Mouse (Mus musculus) limb, embryonic 13.5 days (tissue): ENCODE measurements at regions not wholly inside any gene's neighbourhood (a gene's known extent, or its start where the extent isn't known, plus 50 kb on each side); places are given as distances from the start of the nearest gene placed in this dataset.

Experiments
- ATAC-seq: fragments of 200-750 bp; cut with Nextera tagmentation; 2 replicates; pipeline ENCODE4 v1.8.0; 2017; ENCODE audit warnings: low read depth, moderate number of reproducible peaks, moderate TSS enrichment; ENCODE audit not compliant: low FRiP score
- H3K27ac ChIP-seq: fragments of 300-500 bp; sonication (generic); 2 replicates; pipeline ENCODE4 v1.5.1; 2015; ENCODE audit warnings: inconsistent platforms, mild to moderate bottlenecking, moderate library complexity
- H3K27me3 ChIP-seq: fragments of 300-500 bp; sonication (generic); 2 replicates; pipeline ENCODE4 v1.6.1; 2015; ENCODE audit warnings: mild to moderate bottlenecking, inconsistent platforms
- H3K36me3 ChIP-seq: fragments of 300-500 bp; sonication (generic); 2 replicates; pipeline ENCODE4 v1.6.1; 2015; ENCODE audit warnings: inconsistent platforms, mild to moderate bottlenecking, moderate library complexity
- H3K4me1 ChIP-seq: fragments of 300-500 bp; sonication (generic); 2 replicates; pipeline ENCODE4 v1.6.1; 2015; ENCODE audit warnings: inconsistent platforms
- H3K4me2 ChIP-seq: fragments of 300-500 bp; sonication (generic); replicated peaks from 2 replicates; pipeline ENCODE4 v1.6.1; 2015; ENCODE audit warnings: inconsistent platforms, mild to moderate bottlenecking, moderate library complexity
- H3K4me3 ChIP-seq: fragments of 300-500 bp; sonication (generic); 2 replicates; pipeline ENCODE4 v1.5.1; 2015; ENCODE audit warnings: moderate library complexity, mild to moderate bottlenecking, inconsistent platforms
- H3K9ac ChIP-seq: fragments of 300-500 bp; sonication (generic); 2 replicates; pipeline ENCODE4 v1.6.1; 2015; ENCODE audit warnings: mild to moderate bottlenecking, inconsistent platforms
- H3K9me3 ChIP-seq: fragments of 300-500 bp; sonication (generic); 2 replicates; pipeline ENCODE4 v1.6.1; 2016; ENCODE audit warnings: inconsistent platforms
- WGBS: fragments of 180-500 bp; shearing (Covaris S2); methylation state at CpG from one replicate; pipeline ENCODE4 v1.1.7; 2015; 5-methylcytosine and 5-hydroxymethylcytosine counted together

GRCm38 (mm10) chr12:107596236-107596635, 107.8 kb downstream of the 3110018I06Rik start:
- Histone ChIP-seq H3K9me3 (no peaks in the 10 kb centered on the region), H3K9ac (no peak overlapping the region), H3K27me3 (no peaks in the 10 kb centered on the region), H3K4me1 (no peaks in the 10 kb centered on the region), H3K36me3 (no peaks in the 10 kb centered on the region), H3K27ac (no peak overlapping the region), H3K4me3 (no peak overlapping the region), H3K4me2 (no peak overlapping the region)
- no peak for ATAC-seq

GRCm38 (mm10) chr12:107600576-107600975, 112.1 kb downstream of the 3110018I06Rik start:
- ATAC-seq: no peak
- Histone ChIP-seq H3K27me3 (no peaks in the 10 kb centered on the region), H3K4me2 (no peak overlapping the region), H3K27ac (no peak overlapping the region), H3K4me3 (no peak overlapping the region), H3K9ac (no peak overlapping the region), H3K4me1 (no peaks in the 10 kb centered on the region), H3K36me3 (no peaks in the 10 kb centered on the region), H3K9me3 (no peaks in the 10 kb centered on the region)
- WGBS: 93% methylated on average over 5 of the region's 5 CpGs

- ATAC-seq: no peak
- no peak overlapping the region for H3K27ac ChIP-seq
- H3K27me3 ChIP-seq: no peaks in the 10 kb centered on the region
- H3K4me3 ChIP-seq: no peak overlapping the region
- peaks cover 4% of the 10 kb centered on the region; the same call in 1 of the 2 replicates for H3K9me3 ChIP-seq
- no peak overlapping the region for H3K4me2 ChIP-seq
- H3K36me3 ChIP-seq: no peaks in the 10 kb centered on the region
- no peak overlapping the region for H3K9ac ChIP-seq
- H3K4me1 ChIP-seq: 0 out of 2 replicates have a peak, but pooled peaks cover 3% of the 10 kb centered on the region
- WGBS: 77% methylated on average over 6 of the region's 6 CpGs
Observed at GRCm38 (mm10) chr12:107608966-107609365, 120.5 kb downstream of the 3110018I06Rik start.

GRCm38 (mm10) chr12:107609986-107610385, 121.6 kb downstream of the 3110018I06Rik start:
- Histone ChIP-seq H3K9me3 (peaks cover 4% of the 10 kb centered on the region; the same call in 1 of the 2 replicates), H3K4me2 (no peak overlapping the region), H3K4me1 (0 out of 2 replicates have a peak, but pooled peaks cover 3% of the 10 kb centered on the region), H3K27me3 (no peaks in the 10 kb centered on the region), H3K9ac (no peak overlapping the region), H3K4me3 (no peak overlapping the region), H3K27ac (no peak overlapping the region), H3K36me3 (no peaks in the 10 kb centered on the region)
- ATAC-seq: no peak
- 73% methylated on average over 4 of the region's 4 CpGs for WGBS

- Histone ChIP-seq H3K27ac (no peak overlapping the region), H3K36me3 (no peaks in the 10 kb centered on the region), H3K4me3 (no peak overlapping the region), H3K4me2 (no peak overlapping the region), H3K4me1 (no peaks in the 10 kb centered on the region), H3K9ac (no peak overlapping the region), H3K9me3 (no peaks in the 10 kb centered on the region), H3K27me3 (peaks cover 6% of the 10 kb centered on the region; the same call in 1 of the 2 replicates)
- ATAC-seq: no peak
- WGBS: 78% methylated on average over 16 of the region's 16 CpGs
Observed at GRCm38 (mm10) chr12:107617212-107617994, 129.0 kb downstream of the 3110018I06Rik start.

- Histone ChIP-seq H3K27me3 (no peaks in the 10 kb centered on the region), H3K4me1 (no peaks in the 10 kb centered on the region), H3K9me3 (no peaks in the 10 kb centered on the region), H3K4me2 (no peak overlapping the region), H3K9ac (no peak overlapping the region), H3K27ac (no peak overlapping the region), H3K4me3 (no peak overlapping the region), H3K36me3 (no peaks in the 10 kb centered on the region)
- WGBS: 60% methylated on average over 3 of the region's 3 CpGs
- ATAC-seq: no peak
Observed at GRCm38 (mm10) chr12:107624446-107624845, 136.0 kb downstream of the 3110018I06Rik start.

GRCm38 (mm10) chr12:107648008-107648407, 159.6 kb downstream of the 3110018I06Rik start:
- no peak overlapping the region for H3K27ac ChIP-seq
- H3K9me3 ChIP-seq: no peaks in the 10 kb centered on the region
- H3K27me3 ChIP-seq: no peaks in the 10 kb centered on the region
- H3K36me3 ChIP-seq: no peaks in the 10 kb centered on the region
- H3K9ac ChIP-seq: no peak overlapping the region
- WGBS: 16% methylated on average over 9 of the region's 9 CpGs
- H3K4me2 ChIP-seq: no peak overlapping the region
- H3K4me3 ChIP-seq: no peak overlapping the region
- peaks cover 15% of the 10 kb centered on the region for H3K4me1 ChIP-seq
- ATAC-seq: no peak

GRCm38 (mm10) chr12:107652126-107652728, 163.8 kb downstream of the 3110018I06Rik start:
- WGBS: 15% methylated on average over 3 of the region's 3 CpGs
- Histone ChIP-seq H3K27me3 (peaks cover under 1% of the 10 kb centered on the region; the same call in 1 of the 2 replicates), H3K27ac (no peak overlapping the region), H3K4me3 (no peak overlapping the region), H3K4me1 (peaks cover 35% of the 10 kb centered on the region), H3K9ac (no peak overlapping the region), H3K9me3 (no peaks in the 10 kb centered on the region), H3K4me2 (no peak overlapping the region), H3K36me3 (no peaks in the 10 kb centered on the region)
- no peak for ATAC-seq

GRCm38 (mm10) chr12:107653131-107653530, 164.7 kb downstream of the 3110018I06Rik start:
- no peak overlapping the region for H3K9ac ChIP-seq
- H3K9me3 ChIP-seq: no peaks in the 10 kb centered on the region
- 0 out of 2 replicates have a peak overlapping the region, but pooled peaks have one; percentile 15 for H3K27ac ChIP-seq
- peaks cover 43% of the 10 kb centered on the region for H3K4me1 ChIP-seq
- H3K27me3 ChIP-seq: peaks cover 2% of the 10 kb centered on the region; the same call in 1 of the 2 replicates
- H3K4me2 ChIP-seq: no peak overlapping the region
- peak; percentile 64 for ATAC-seq
- no peak overlapping the region for H3K4me3 ChIP-seq
- 15% methylated on average over 7 of the region's 7 CpGs for WGBS
- no peaks in the 10 kb centered on the region for H3K36me3 ChIP-seq

GRCm38 (mm10) chr12:107656846-107657245, 168.4 kb downstream of the 3110018I06Rik start:
- 24% methylated on average over 5 of the region's 5 CpGs for WGBS
- H3K4me3 ChIP-seq: no peak overlapping the region
- peaks cover 49% of the 10 kb centered on the region for H3K4me1 ChIP-seq

GRCm38 (mm10) chr12:107658241-107658640, 169.8 kb downstream of the 3110018I06Rik start:
- no peak overlapping the region for H3K9ac ChIP-seq
- no peak overlapping the region for H3K4me3 ChIP-seq
- no peaks in the 10 kb centered on the region for H3K9me3 ChIP-seq
- ATAC-seq: no peak
- WGBS: 71% methylated on average over 12 of the region's 12 CpGs
- H3K4me2 ChIP-seq: no peak overlapping the region
- peaks cover 47% of the 10 kb centered on the region for H3K4me1 ChIP-seq
- peaks cover 11% of the 10 kb centered on the region; the same call in 1 of the 2 replicates for H3K27me3 ChIP-seq
- no peak overlapping the region for H3K27ac ChIP-seq
- H3K36me3 ChIP-seq: no peaks in the 10 kb centered on the region

More at GRCm38 (mm10) chr12:107656846-107657245, 168.4 kb downstream of the 3110018I06Rik start:
- Histone ChIP-seq H3K27ac (no peak overlapping the region), H3K9ac (no peak overlapping the region), H3K9me3 (no peaks in the 10 kb centered on the region), H3K36me3 (no peaks in the 10 kb centered on the region), H3K4me2 (0 out of 2 replicates have a peak overlapping the region, but pooled peaks have one; percentile 14), H3K27me3 (peaks cover 11% of the 10 kb centered on the region; the same call in 1 of the 2 replicates)
- no peak for ATAC-seq

- H3K4me2 ChIP-seq: no peak overlapping the region
- no peaks in the 10 kb centered on the region for H3K9me3 ChIP-seq
- WGBS: 71% methylated on average over 9 of the region's 9 CpGs
- no peaks in the 10 kb centered on the region for H3K36me3 ChIP-seq
- peaks cover 11% of the 10 kb centered on the region; the same call in 1 of the 2 replicates for H3K27me3 ChIP-seq
- no peak overlapping the region for H3K9ac ChIP-seq
- H3K27ac ChIP-seq: no peak overlapping the region
- H3K4me1 ChIP-seq: peaks cover 43% of the 10 kb centered on the region
- ATAC-seq: no peak
- no peak overlapping the region for H3K4me3 ChIP-seq
Observed at GRCm38 (mm10) chr12:107658821-107659220, 170.4 kb downstream of the 3110018I06Rik start.
